Mouse (Mus musculus) brain, embryonic 14.5 days (tissue): ENCODE data around the gene Sfxn1.

ENCODE experiments used
- CTCF ChIP-seq: fragments of 200-500 bp; IDR thresholded peaks from 2 replicates; pipeline ENCODE4 v1.5.1; 2012; ENCODE audit warnings: inconsistent platforms, mild to moderate bottlenecking, moderate library complexity, borderline replicate concordance; ENCODE audit not compliant: insufficient read depth, insufficient read length; ENCODE audit errors: extremely low read depth
- POLR2A ChIP-seq: fragments of 200-500 bp; IDR thresholded peaks from 2 replicates; pipeline ENCODE4 v1.6.1; 2012; ENCODE audit warnings: mild to moderate bottlenecking, inconsistent platforms, borderline replicate concordance; ENCODE audit not compliant: poor library complexity, insufficient read depth, insufficient read length, severe bottlenecking; ENCODE audit errors: extremely low read depth

GRCm38 (mm10) chr13:54085266-54085665, 13.6 kb downstream of the Sfxn1 start:
- TF ChIP-seq CTCF: no peak
- TF ChIP-seq POLR2A: no peak
